Mouse (Mus musculus) stomach, postnatal 0 days (tissue): ENCODE data around the gene Fyb2.
A peak's percentile ranks its signal among the peaks of the same experiment; 100 is the strongest.

Experiments used
- CTCF ChIP-seq: IDR thresholded peaks from 2 replicates; pipeline ENCODE4 v1.5.1; 2016; ENCODE audit warnings: antibody characterized with exemption, low read depth, mild to moderate bottlenecking, moderate library complexity
- EP300 ChIP-seq: optimal IDR thresholded peaks from 2 replicates; pipeline ENCODE3; 2016; ENCODE audit warnings: antibody characterized with exemption

DNA sequence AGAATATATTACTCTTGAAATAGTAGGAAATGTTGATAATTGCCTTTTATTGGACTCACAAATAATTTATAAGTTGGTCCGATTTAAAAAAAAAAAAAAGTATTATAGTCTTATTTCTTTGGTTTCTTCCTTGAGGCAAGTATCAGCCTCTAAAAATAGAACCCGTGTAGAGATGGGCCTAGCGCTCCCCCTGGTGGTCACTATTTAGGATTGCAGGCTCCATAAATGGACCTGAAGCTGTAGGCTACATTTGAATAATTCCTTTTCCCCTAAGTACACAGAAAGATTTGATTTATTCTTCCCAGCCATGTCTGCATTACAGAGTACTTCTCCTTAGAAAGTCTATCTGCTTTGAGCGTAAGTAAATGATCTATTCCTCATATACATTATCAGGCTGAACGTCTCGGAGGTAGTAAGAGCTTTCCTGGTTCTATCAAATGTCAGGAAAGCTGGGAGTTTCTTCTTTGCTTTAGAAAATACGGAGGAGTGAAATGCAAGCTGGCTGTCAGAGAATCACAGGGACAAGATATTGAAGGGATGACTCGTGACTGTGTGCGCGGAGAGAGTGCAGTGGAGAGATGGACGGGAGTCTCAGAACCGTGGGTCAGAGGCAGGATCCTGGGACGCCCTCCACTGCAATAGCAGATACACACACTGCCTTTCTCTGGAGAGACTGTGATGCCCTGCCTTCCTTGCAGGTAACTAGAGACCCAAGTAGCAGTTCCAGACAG is 19.1 kb upstream of the Fyb2 start:
- peak; percentile 95 for TF ChIP-seq CTCF
- no peak for TF ChIP-seq EP300
